Mouse (Mus musculus): Measurements from ENCODE around the gene Gm20388.

DNA sequence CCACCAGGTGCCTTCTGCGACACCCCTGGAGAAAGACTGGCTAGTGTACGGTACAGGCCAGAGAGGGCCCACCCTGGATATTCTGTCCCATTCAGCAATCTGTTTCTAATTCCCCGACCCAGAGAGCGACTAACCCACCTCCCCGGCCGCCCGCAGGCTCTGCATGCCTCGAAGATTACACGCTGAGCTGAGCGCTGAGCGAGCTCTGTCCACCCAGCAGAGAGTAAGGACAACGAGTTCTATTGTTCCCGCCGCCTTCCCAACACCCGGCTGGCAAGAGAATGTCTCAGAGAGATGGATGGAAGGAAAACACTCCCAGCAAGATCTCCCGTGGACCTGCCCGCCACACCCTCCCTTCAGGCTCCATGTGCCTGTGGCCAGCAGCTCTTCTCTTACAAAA lies 1522.8 kb downstream of the Gm20388 start:
- TF ChIP-seq CTCF (IDR thresholded peaks at IDR 0.05; ENCODE audit: low read depth, low read length) (no peak), GATA1 (IDR thresholded peaks at IDR 0.05; ENCODE audit: borderline replicate concordance, low read length) (no peak), POLR2AphosphoS5 (IDR thresholded peaks at IDR 0.05; ENCODE audit: insufficient replicate concordance, low read depth, low read length) (no peak)

Measured in G1E (cell line).